Mouse (Mus musculus): ENCODE results near the gene Speer4b. TPM values are rescaled to one million over a fixed set of nuclear protein-coding genes. Genes with fewer than 3 reads are reported as not detected.

Gene Speer4b
- not detected in 2 replicates for polyA plus RNA-seq (2012; ENCODE audit: low replicate concordance)

DNA sequence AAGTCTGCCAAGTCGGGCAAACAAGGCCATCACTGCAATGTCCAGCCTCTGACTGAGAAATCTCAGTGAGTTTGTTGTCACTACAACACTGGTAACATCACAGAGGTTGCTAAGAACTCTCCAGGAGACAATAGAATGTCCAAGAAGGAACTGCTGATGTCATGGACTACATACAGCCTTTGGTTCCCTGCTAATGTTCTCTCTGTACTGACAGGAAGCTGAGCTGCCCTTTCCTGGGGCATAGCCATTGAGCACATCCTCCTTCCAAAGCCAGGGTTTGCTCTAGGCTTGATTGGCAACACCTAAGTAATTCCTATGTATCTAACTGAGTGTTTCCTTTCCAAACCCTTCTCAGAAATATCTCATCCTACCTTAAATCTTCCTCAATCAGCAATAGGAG is at the start of gene Speer4b:
TSS of gene Speer4b (minus strand) at position 101 of the 400 bp plus-strand sequence.

